Mouse (Mus musculus): Measurements from ENCODE around the gene Cd47. TPM values are rescaled to one million over a fixed set of nuclear protein-coding genes. Genes with fewer than 3 reads are reported as not detected.

The Cd47 gene
- polyA plus RNA-seq, 1 experiment, result 124 TPM

GRCm38 (mm10) chr16:49771609-49772396, 28.5 kb upstream of the Cd47 start:
- no peak for TF ChIP-seq CTCF (IDR thresholded peaks at IDR 0.05; ENCODE audit: borderline replicate concordance, insufficient read depth, low read length)
- TF ChIP-seq POLR2A (IDR thresholded peaks at IDR 0.05; ENCODE audit: low read depth, low read length), result no peak
- Histone ChIP-seq H3K4me1 (ENCODE audit: control insufficient read depth, insufficient read depth, low read length) (no peaks in the 10 kb centered on the region), H3K4me3 (ENCODE audit: insufficient read depth, low read length) (no peak overlapping the region), H3K27ac (ENCODE audit: insufficient read depth, low read length) (no peak overlapping the region)

- H3K4me3 ChIP-seq (ENCODE audit: insufficient read depth, low read length), result no peak overlapping the region
- TF ChIP-seq CTCF (IDR thresholded peaks at IDR 0.05; ENCODE audit: borderline replicate concordance, insufficient read depth, low read length) (no peak), POLR2A (IDR thresholded peaks at IDR 0.05; ENCODE audit: low read depth, low read length) (no peak)
Observed at GRCm38 (mm10) chr16:49772576-49772975, 27.8 kb upstream of the Cd47 start.

GRCm38 (mm10) chr16:49773068-49773467, 27.3 kb upstream of the Cd47 start:
- no peak for TF ChIP-seq POLR2A (IDR thresholded peaks at IDR 0.05; ENCODE audit: low read depth, low read length)
- no peak overlapping the region for H3K4me3 ChIP-seq (ENCODE audit: insufficient read depth, low read length)
- no peak overlapping the region for H3K27ac ChIP-seq (ENCODE audit: insufficient read depth, low read length)
- H3K4me1 ChIP-seq (ENCODE audit: control insufficient read depth, insufficient read depth, low read length), result no peaks in the 10 kb centered on the region

More at GRCm38 (mm10) chr16:49772576-49772975, 27.8 kb upstream of the Cd47 start:
- no peaks in the 10 kb centered on the region for H3K4me1 ChIP-seq (ENCODE audit: control insufficient read depth, insufficient read depth, low read length)
- no peak overlapping the region for H3K27ac ChIP-seq (ENCODE audit: insufficient read depth, low read length)

- no peak for TF ChIP-seq POLR2A (IDR thresholded peaks at IDR 0.05; ENCODE audit: low read depth, low read length)
- TF ChIP-seq CTCF (IDR thresholded peaks at IDR 0.05; ENCODE audit: borderline replicate concordance, insufficient read depth, low read length), result no peak
- H3K4me1 ChIP-seq (ENCODE audit: control insufficient read depth, insufficient read depth, low read length), result no peaks in the 10 kb centered on the region
- no peak overlapping the region for H3K4me3 ChIP-seq (ENCODE audit: insufficient read depth, low read length)
- no peak overlapping the region for H3K27ac ChIP-seq (ENCODE audit: insufficient read depth, low read length)
Observed at GRCm38 (mm10) chr16:49774059-49775001, 26.0 kb upstream of the Cd47 start.

- Histone ChIP-seq H3K4me3 (ENCODE audit: insufficient read depth, low read length) (no peak overlapping the region), H3K27ac (ENCODE audit: insufficient read depth, low read length) (no peak overlapping the region), H3K4me1 (ENCODE audit: control insufficient read depth, insufficient read depth, low read length) (no peaks in the 10 kb centered on the region)
- no peak for TF ChIP-seq POLR2A (IDR thresholded peaks at IDR 0.05; ENCODE audit: low read depth, low read length)
- TF ChIP-seq CTCF (IDR thresholded peaks at IDR 0.05; ENCODE audit: borderline replicate concordance, insufficient read depth, low read length), result no peak
Observed at GRCm38 (mm10) chr16:49775002-49775966, 25.0 kb upstream of the Cd47 start.

- H3K4me1 ChIP-seq (ENCODE audit: control insufficient read depth, insufficient read depth, low read length), result no peaks in the 10 kb centered on the region
- no peak overlapping the region for H3K4me3 ChIP-seq (ENCODE audit: insufficient read depth, low read length)
- no peak overlapping the region for H3K27ac ChIP-seq (ENCODE audit: insufficient read depth, low read length)
- no peak for TF ChIP-seq POLR2A (IDR thresholded peaks at IDR 0.05; ENCODE audit: low read depth, low read length)
- TF ChIP-seq CTCF (IDR thresholded peaks at IDR 0.05; ENCODE audit: borderline replicate concordance, insufficient read depth, low read length), result no peak
Observed at GRCm38 (mm10) chr16:49776981-49777380, 23.4 kb upstream of the Cd47 start.

GRCm38 (mm10) chr16:49781556-49782156, 18.7 kb upstream of the Cd47 start:
- H3K27ac ChIP-seq (ENCODE audit: insufficient read depth, low read length), result no peak overlapping the region
- TF ChIP-seq POLR2A (IDR thresholded peaks at IDR 0.05; ENCODE audit: low read depth, low read length) (no peak), CTCF (IDR thresholded peaks at IDR 0.05; ENCODE audit: borderline replicate concordance, insufficient read depth, low read length) (no peak)

GRCm38 (mm10) chr16:49783369-49783768, 17.0 kb upstream of the Cd47 start:
- no peak for TF ChIP-seq POLR2A (IDR thresholded peaks at IDR 0.05; ENCODE audit: low read depth, low read length)
- TF ChIP-seq CTCF (IDR thresholded peaks at IDR 0.05; ENCODE audit: borderline replicate concordance, insufficient read depth, low read length), result no peak
- Histone ChIP-seq H3K27ac (ENCODE audit: insufficient read depth, low read length) (no peak overlapping the region), H3K4me1 (ENCODE audit: control insufficient read depth, insufficient read depth, low read length) (no peaks in the 10 kb centered on the region), H3K4me3 (ENCODE audit: insufficient read depth, low read length) (no peak overlapping the region)

More at GRCm38 (mm10) chr16:49781556-49782156, 18.7 kb upstream of the Cd47 start:
- Histone ChIP-seq H3K4me1 (ENCODE audit: control insufficient read depth, insufficient read depth, low read length) (no peaks in the 10 kb centered on the region), H3K4me3 (ENCODE audit: insufficient read depth, low read length) (no peak overlapping the region)

- no peaks in the 10 kb centered on the region for H3K4me1 ChIP-seq (ENCODE audit: control insufficient read depth, insufficient read depth, low read length)
- no peak overlapping the region for H3K27ac ChIP-seq (ENCODE audit: insufficient read depth, low read length)
- TF ChIP-seq POLR2A (IDR thresholded peaks at IDR 0.05; ENCODE audit: low read depth, low read length), result no peak
- TF ChIP-seq CTCF (IDR thresholded peaks at IDR 0.05; ENCODE audit: borderline replicate concordance, insufficient read depth, low read length), result no peak
- H3K4me3 ChIP-seq (ENCODE audit: insufficient read depth, low read length), result no peak overlapping the region
Observed at GRCm38 (mm10) chr16:49786116-49786515, 14.2 kb upstream of the Cd47 start.
